Mouse (Mus musculus) adrenal gland, adult (tissue): ENCODE data around the gene Tekt5.
A peak's percentile ranks its signal among the peaks of the same experiment; 100 is the strongest.

ENCODE experiments used
- DNase-seq, 2 experiments: peaks; one replicate each; pipeline ENCODE4 v3.0.0; 2022 to 2023; ENCODE audit warnings: low spot score in 1 of 2; ENCODE audit not compliant: inconsistent age in 2 of 2

The Tekt5 gene

GRCm38 (mm10) chr16:10394699-10395540 is at the start of gene Tekt5:
Gene Tekt5 (minus strand): TSS chr16:10395490.
- peak; percentile 30 to 66 for DNase-seq

- no peak for DNase-seq
Observed at GRCm38 (mm10) chr16:10443723-10444122, 48.4 kb upstream of the Tekt5 start.

GRCm38 (mm10) chr16:10441761-10442160 is 46.5 kb upstream of the Tekt5 start:
- DNase-seq = no peak

GRCm38 (mm10) chr16:10441328-10441727 is 46.0 kb upstream of the Tekt5 start:
- no peak for DNase-seq

GRCm38 (mm10) chr16:10438055-10438454 is 42.8 kb upstream of the Tekt5 start:
- DNase-seq = no peak

GRCm38 (mm10) chr16:10436166-10436565 is 40.9 kb upstream of the Tekt5 start:
- no peak for DNase-seq

GRCm38 (mm10) chr16:10433344-10433743 is 38.1 kb upstream of the Tekt5 start:
- DNase-seq = no peak

GRCm38 (mm10) chr16:10432387-10432786 is 37.1 kb upstream of the Tekt5 start:
- no peak for DNase-seq

- DNase-seq = no peak
Observed at GRCm38 (mm10) chr16:10431911-10432310, 36.6 kb upstream of the Tekt5 start.

- no peak for DNase-seq
Observed at GRCm38 (mm10) chr16:10420447-10421054, 25.3 kb upstream of the Tekt5 start.

GRCm38 (mm10) chr16:10417723-10418259 is 22.5 kb upstream of the Tekt5 start:
- DNase-seq = no peak

- DNase-seq = no peak
Observed at GRCm38 (mm10) chr16:10416866-10417265, 21.6 kb upstream of the Tekt5 start.

GRCm38 (mm10) chr16:10415976-10416375 is 20.7 kb upstream of the Tekt5 start:
- peak; percentile 34 to 53 for DNase-seq

- peak; percentile 95 to 99 for DNase-seq
Observed at GRCm38 (mm10) chr16:10411764-10412746, 16.8 kb upstream of the Tekt5 start, which contains the start of gene Nubp1. Gene Nubp1 (plus strand): TSS chr16:10411948.

- peak; percentile 72 to 93 for DNase-seq
Observed at GRCm38 (mm10) chr16:10399160-10399559, 3.9 kb upstream of the Tekt5 start.

GRCm38 (mm10) chr16:10398755-10399154 is 3.5 kb upstream of the Tekt5 start:
- no peak for DNase-seq

GRCm38 (mm10) chr16:10392587-10392986 is 2.7 kb downstream of the Tekt5 start:
- no peak for DNase-seq

- DNase-seq = no peak
Observed at GRCm38 (mm10) chr16:10388634-10389365, 6.5 kb downstream of the Tekt5 start.

GRCm38 (mm10) chr16:10385261-10385660 is 10.0 kb downstream of the Tekt5 start:
- no peak for DNase-seq

GRCm38 (mm10) chr16:10384544-10384943 is 10.7 kb downstream of the Tekt5 start:
- DNase-seq = no peak
